Mouse (Mus musculus) layer of hippocampus, postnatal 14 days (tissue): ENCODE measurements at regions not wholly inside any gene's neighbourhood (a gene's known extent, or its start where the extent isn't known, plus 50 kb on each side); places are given as distances from the start of the nearest gene placed in this dataset.
A peak's percentile ranks its signal among the peaks of the same experiment; 100 is the strongest.
"Not testable (repeated sequence)": the region's sequence is repeated elsewhere in the genome, so short reads cannot be mapped to it uniquely, and the experiment has no call there.

ENCODE experiments used
- DNase-seq, 2 experiments: peaks; one replicate each; pipeline ENCODE4 v3.0.0; 2021 to 2022; ENCODE audit warnings: low spot score in 2 of 2, mixed read lengths in 1 of 2

GRCm38 (mm10) chr14:87612871-87613270 is 196.4 kb downstream of the Tdrd3 start:
- peak in 1 of 2 experiments; percentile 62 for DNase-seq

- DNase-seq = peak in 1 of 2 experiments; percentile 9
Observed at GRCm38 (mm10) chr14:87619368-87620035, 203.1 kb downstream of the Tdrd3 start.

- DNase-seq = no peak
Observed at GRCm38 (mm10) chr14:87631078-87631813, 214.8 kb downstream of the Tdrd3 start.

- DNase-seq = no peak
Observed at GRCm38 (mm10) chr14:87634596-87634995, 218.2 kb downstream of the Tdrd3 start.

- no peak for DNase-seq
Observed at GRCm38 (mm10) chr14:87637131-87637530, 220.7 kb downstream of the Tdrd3 start.

GRCm38 (mm10) chr14:87667910-87668309 is 251.5 kb downstream of the Tdrd3 start:
- DNase-seq = no peak

GRCm38 (mm10) chr14:87669496-87669895 is 253.1 kb downstream of the Tdrd3 start:
- DNase-seq = no peak

- DNase-seq = peak in 1 of 2 experiments; percentile 13
Observed at GRCm38 (mm10) chr14:87680788-87681187, 264.3 kb downstream of the Tdrd3 start.

GRCm38 (mm10) chr14:87683091-87683806 is 266.8 kb downstream of the Tdrd3 start:
- DNase-seq = not testable (repeated sequence)

GRCm38 (mm10) chr14:87689866-87690265 is 273.4 kb downstream of the Tdrd3 start:
- no peak for DNase-seq

GRCm38 (mm10) chr14:87736456-87736855 is 320.0 kb downstream of the Tdrd3 start:
- no peak for DNase-seq

- no peak for DNase-seq
Observed at GRCm38 (mm10) chr14:87745524-87745923, 329.1 kb downstream of the Tdrd3 start.

- no peak for DNase-seq
Observed at GRCm38 (mm10) chr14:87746011-87746410, 329.6 kb downstream of the Tdrd3 start.

- DNase-seq = no peak
Observed at GRCm38 (mm10) chr14:87749068-87749467, 332.6 kb downstream of the Tdrd3 start.

GRCm38 (mm10) chr14:87749762-87750161 is 333.3 kb downstream of the Tdrd3 start:
- no peak for DNase-seq

GRCm38 (mm10) chr14:87750665-87751170 is 334.3 kb downstream of the Tdrd3 start:
- no peak for DNase-seq

GRCm38 (mm10) chr14:87754744-87755143 is 338.3 kb downstream of the Tdrd3 start:
- DNase-seq = no peak

- no peak for DNase-seq
Observed at GRCm38 (mm10) chr14:87775332-87775890, 359.0 kb downstream of the Tdrd3 start.

- no peak for DNase-seq
Observed at GRCm38 (mm10) chr14:87799803-87800202, 383.4 kb downstream of the Tdrd3 start.

GRCm38 (mm10) chr14:87809664-87810063 is 393.2 kb downstream of the Tdrd3 start:
- DNase-seq = not testable (repeated sequence)

- no peak for DNase-seq
Observed at GRCm38 (mm10) chr14:87844120-87844519, 427.7 kb downstream of the Tdrd3 start.
